Mouse (Mus musculus): ENCODE measurements around the gene Ccl11. TPM values are rescaled to one million over a fixed set of nuclear protein-coding genes. Genes with fewer than 3 reads are reported as not detected.

Ccl11 gene
- total RNA-seq, 2 experiments from 2014 or later = not detected

- no peak for DNase-seq
These were observed 3.8 kb upstream of the Ccl11 start for GRCm38 (mm10) chr11:82053849-82054248.

- no peak for DNase-seq
These were observed 4.6 kb downstream of the Ccl11 start for GRCm38 (mm10) chr11:82062226-82062625.

- DNase-seq = no peak
These were observed 5.8 kb downstream of the Ccl11 start for GRCm38 (mm10) chr11:82063454-82063853.

- DNase-seq = no peak
These were observed 9.4 kb downstream of the Ccl11 start for GRCm38 (mm10) chr11:82066953-82067571.

- DNase-seq = no peak
These were observed 13.5 kb downstream of the Ccl11 start for GRCm38 (mm10) chr11:82071076-82071475.

- no peak for DNase-seq
These were observed 14.8 kb downstream of the Ccl11 start for GRCm38 (mm10) chr11:82072374-82072773.

- DNase-seq = no peak
These were observed 15.4 kb downstream of the Ccl11 start for GRCm38 (mm10) chr11:82072984-82073383.

- no peak for DNase-seq
These were observed 16.1 kb downstream of the Ccl11 start for GRCm38 (mm10) chr11:82073686-82074085.

GRCm38 (mm10) chr11:82077031-82077430 lies 19.4 kb downstream of the Ccl11 start:
- no peak for DNase-seq

GRCm38 (mm10) chr11:82078136-82078730 lies 20.6 kb downstream of the Ccl11 start:
- DNase-seq = no peak

- DNase-seq = no peak
These were observed 23.2 kb downstream of the Ccl11 start for GRCm38 (mm10) chr11:82080865-82081264.

GRCm38 (mm10) chr11:82084360-82084759 lies 26.7 kb downstream of the Ccl11 start:
- no peak for DNase-seq

- DNase-seq = no peak
These were observed 42.1 kb downstream of the Ccl11 start for GRCm38 (mm10) chr11:82099511-82100323.

GRCm38 (mm10) chr11:82101087-82101486 lies 43.5 kb downstream of the Ccl11 start:
- no peak for DNase-seq

GRCm38 (mm10) chr11:82101529-82101928 lies 43.9 kb downstream of the Ccl11 start, which contains the start of gene Ccl12:
TSS of gene Ccl12 (plus strand) at chr11:82101845.
- DNase-seq = no peak

GRCm38 (mm10) chr11:82109611-82110010 lies 52.0 kb downstream of the Ccl11 start:
- DNase-seq = no peak

GRCm38 (mm10) chr11:82110372-82111248 lies 53.0 kb downstream of the Ccl11 start:
- DNase-seq = no peak

Other genes starting within 250 kb of the Ccl11 start
- gene 5530401A14Rik, start 197.2 kb upstream of the Ccl11 start, total RNA-seq (2021) = under 1 TPM; 0.15 to 0.18 TPM
- 10 to 100 TPM; 54.3 to 55.8 TPM for gene Asic2, start 89.4 kb upstream of the Ccl11 start, total RNA-seq (2021)
- gene Ccl2, start 22.3 kb upstream of the Ccl11 start, total RNA-seq (2021) = under 1 TPM in 1 of 2 experiments, not detected in 1; 0.58 TPM
- not detected for gene Gm17268, start 19.3 kb upstream of the Ccl11 start, total RNA-seq (2021)
- not detected for gene Ccl7, start 12.1 kb upstream of the Ccl11 start, total RNA-seq (2021)
- under 1 TPM in 1 of 2 experiments, not detected in 1; 0.81 TPM for gene Ccl12, start 44.0 kb downstream of the Ccl11 start, total RNA-seq (2021)
- not detected for gene Ccl8, start 57.4 kb downstream of the Ccl11 start, total RNA-seq (2021)
- not detected for gene Ccl1, start 247.9 kb downstream of the Ccl11 start, total RNA-seq (2021)

All from layer of hippocampus, postnatal 36 days (tissue).